Mouse (Mus musculus): ENCODE measurements around the gene Arhgef3. TPM values are rescaled to one million over a fixed set of nuclear protein-coding genes. Genes with fewer than 3 reads are reported as not detected.
A peak's percentile ranks its signal among the peaks of the same experiment; 100 is the strongest.

Gene Arhgef3
- total RNA-seq, 2 experiments from 2014 or later: 66.5 to 67.7 TPM

- DNase-seq (ENCODE audit: low spot score in 2 of 2): no peak
- intact Hi-C loops (cut with DNase I): no loop called here
These were observed 99.5 kb downstream of the Arhgef3 start for GRCm38 (mm10) chr14:27214232-27214631.

DNA sequence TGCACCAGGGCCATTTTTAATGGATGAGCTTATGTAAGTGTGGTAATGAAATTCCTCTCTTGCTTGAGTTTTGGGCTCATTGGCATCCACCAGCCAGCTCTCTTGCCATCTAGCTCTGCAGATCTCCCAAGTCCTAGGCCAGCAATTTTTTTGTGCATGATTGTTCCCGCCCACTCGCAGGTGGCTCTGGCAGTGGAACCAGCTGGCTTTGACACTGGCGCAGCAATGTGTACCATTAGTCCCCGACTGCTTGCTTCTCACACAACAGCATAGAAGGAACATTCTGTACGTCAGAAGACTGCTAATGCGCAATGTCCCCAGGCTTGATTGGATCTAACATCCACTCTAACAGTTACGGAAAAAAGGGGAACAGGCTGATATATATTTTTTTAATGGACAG, 105.0 kb downstream of the Arhgef3 start:
- intact Hi-C loops (cut with DNase I): no loop called here
- peak; percentile 71 to 85 for DNase-seq (ENCODE audit: low spot score in 2 of 2)

DNA sequence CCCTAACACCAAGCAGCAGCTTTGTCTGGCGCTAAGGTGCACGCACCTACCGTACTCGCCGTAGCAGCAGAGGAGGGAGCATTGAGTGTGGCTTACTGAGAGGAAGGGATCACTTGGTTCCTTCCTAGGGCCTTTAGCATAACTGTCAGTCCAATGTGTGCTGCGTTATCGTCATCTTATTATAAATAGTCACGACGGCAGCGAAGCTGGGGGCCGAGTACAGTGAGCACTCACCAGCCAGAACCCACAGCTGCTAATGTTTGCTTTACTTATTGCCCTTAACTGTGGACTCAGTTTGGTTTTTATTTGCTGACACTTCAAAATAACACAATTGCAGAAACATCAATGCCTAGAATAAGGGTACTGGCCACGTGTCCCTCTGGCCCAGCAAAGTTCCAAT, 105.6 kb downstream of the Arhgef3 start:
- no peak for DNase-seq (ENCODE audit: low spot score in 2 of 2)
- intact Hi-C loops (cut with DNase I): no loop called here

DNA sequence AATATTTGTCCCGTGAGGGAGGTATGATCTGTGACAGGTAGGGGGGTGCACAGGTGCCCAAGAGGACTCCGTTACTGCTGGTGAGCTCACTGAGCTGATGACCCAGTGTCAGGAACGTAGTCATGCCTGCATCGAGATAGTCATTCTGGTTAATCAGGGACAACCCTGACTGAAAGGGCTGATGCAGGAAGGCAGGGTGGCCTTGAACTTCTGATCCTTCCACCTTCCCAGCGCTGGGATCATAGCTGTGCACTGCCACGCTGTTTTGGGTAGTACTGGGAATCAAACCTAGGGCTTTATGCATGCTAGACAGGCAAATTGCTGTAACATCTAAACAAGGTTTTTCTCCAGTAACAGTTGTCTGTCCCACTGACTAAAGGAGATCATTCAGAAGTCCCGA, 109.9 kb downstream of the Arhgef3 start:
- intact Hi-C loops (cut with DNase I): no loop called here
- no peak for DNase-seq (ENCODE audit: low spot score in 2 of 2)

DNA sequence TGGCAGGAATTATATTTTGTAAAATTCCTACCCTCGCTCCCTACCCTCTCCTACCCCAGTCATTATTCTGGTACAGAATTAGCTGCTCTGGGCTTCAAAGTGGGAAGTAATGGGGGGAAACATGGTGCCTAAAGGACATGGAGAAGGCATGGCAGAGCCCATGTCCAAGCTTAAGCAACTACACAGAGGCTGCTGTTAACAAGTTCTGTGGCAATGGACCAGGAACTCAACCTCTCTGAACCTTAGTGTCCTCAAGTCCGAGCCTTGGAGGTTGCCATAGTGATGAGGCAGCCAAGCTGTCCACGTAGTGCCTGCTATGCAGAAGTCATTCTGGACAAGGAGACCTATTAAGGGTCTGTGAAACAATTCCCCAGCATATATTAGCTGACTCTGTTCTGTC, 111.6 kb downstream of the Arhgef3 start:
- intact Hi-C loops (cut with DNase I): no loop called here
- no peak for DNase-seq (ENCODE audit: low spot score in 2 of 2)

GRCm38 (mm10) chr14:27228288-27228687, 113.6 kb downstream of the Arhgef3 start:
- intact Hi-C loops (cut with DNase I): loop anchor here (2.0 kb wide), 1 partner anchor 41 kb away; no protein-coding TSS in a partner anchor

DNA sequence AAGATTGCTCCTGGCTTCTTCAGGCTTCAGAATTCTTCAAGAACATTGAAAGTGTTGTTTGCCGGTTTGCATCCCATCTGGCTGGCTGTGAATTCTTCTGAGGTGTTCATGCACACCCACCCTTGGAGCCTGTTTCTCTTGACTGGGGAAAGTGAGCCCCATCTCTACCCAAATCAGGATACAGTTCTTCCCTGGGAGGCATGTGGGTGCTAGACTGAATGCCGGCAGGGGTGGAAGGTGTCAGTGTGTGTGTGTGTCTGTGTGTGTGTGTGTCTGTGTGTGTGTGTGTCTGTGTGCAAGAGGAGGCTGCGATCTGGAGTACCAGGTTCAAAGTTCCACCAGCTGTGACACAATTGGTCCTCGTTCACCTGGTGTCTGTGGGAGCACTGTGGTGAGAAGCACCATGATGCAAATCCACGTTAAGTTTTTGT, 114.3 kb downstream of the Arhgef3 start:
- DNase-seq (ENCODE audit: low spot score in 2 of 2): peak; percentile 61 to 77
- intact Hi-C loops (cut with DNase I): loop anchor here (2.0 kb wide), 1 partner anchor 40 kb away; no protein-coding TSS in a partner anchor

More at GRCm38 (mm10) chr14:27228288-27228687, 113.6 kb downstream of the Arhgef3 start:
- peak in 1 of 2 experiments; percentile 45 for DNase-seq (ENCODE audit: low spot score in 2 of 2)

DNA sequence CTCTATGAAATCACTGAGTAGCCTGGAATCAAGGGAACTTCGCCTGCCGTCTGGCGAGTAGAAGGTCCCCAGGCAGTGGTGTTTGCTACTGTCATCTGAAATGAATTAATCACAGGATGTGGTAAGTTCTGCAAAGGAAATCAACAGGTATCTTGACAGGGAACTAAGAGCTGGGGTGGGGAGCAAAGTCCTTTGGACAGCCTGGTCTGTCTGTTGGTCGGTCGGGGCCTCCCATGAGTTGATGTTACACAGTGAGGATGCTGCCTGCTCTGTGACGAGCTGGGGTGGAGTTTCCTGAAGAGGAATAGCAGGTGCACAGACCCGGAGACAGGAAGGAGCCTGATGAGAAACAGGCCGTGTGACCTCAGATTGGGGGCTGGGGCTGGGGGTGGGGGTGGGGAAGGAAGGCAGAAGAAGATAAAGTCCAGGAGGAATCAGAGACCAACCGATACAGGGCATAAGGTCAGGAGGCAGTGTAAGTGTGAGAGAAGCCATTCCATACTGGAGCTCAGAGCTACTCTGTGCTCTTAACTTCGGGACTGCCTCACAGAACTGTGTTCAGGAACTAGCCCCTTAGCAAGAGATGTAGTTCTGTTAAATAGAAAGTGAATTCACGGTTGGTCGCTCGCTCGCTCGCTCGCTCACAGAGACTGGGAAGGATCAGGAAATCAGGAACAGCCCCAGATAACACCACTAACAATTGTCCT, 114.9 kb downstream of the Arhgef3 start:
- intact Hi-C loops (cut with DNase I): loop anchor here (2.0 kb wide), 1 partner anchor 39 kb away; no protein-coding TSS in a partner anchor

GRCm38 (mm10) chr14:27230262-27231022, 115.7 kb downstream of the Arhgef3 start:
- no peak for DNase-seq (ENCODE audit: low spot score in 2 of 2)
- intact Hi-C loops (cut with DNase I): no loop called here

More for the DNA sequence above, 114.9 kb downstream of the Arhgef3 start:
- no peak for DNase-seq (ENCODE audit: low spot score in 2 of 2)

DNA sequence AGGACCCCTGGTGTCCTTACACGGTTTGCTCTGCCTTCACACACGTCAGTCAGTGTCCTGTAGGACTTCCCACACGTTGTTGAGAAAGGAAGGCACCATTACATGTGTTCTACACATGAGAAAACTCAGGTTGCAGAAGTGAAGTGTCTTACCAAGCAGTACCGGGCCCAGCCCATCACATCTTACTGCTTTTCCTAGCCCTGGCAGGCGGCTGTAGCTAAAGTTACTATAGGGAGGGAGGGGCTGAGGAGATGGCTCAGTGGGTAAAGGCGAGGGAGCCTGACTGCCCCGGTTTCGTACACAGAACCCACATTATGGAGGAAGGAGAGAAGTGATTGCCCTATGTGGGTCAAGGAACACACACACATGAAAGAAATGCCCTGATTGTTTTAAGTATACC, 116.8 kb downstream of the Arhgef3 start:
- intact Hi-C loops (cut with DNase I): no loop called here

GRCm38 (mm10) chr14:27231974-27232780, 117.5 kb downstream of the Arhgef3 start:
- no peak for DNase-seq (ENCODE audit: low spot score in 2 of 2)
- intact Hi-C loops (cut with DNase I): no loop called here

More for the DNA sequence above, 116.8 kb downstream of the Arhgef3 start:
- DNase-seq (ENCODE audit: low spot score in 2 of 2): no peak

GRCm38 (mm10) chr14:27233056-27233455, 118.4 kb downstream of the Arhgef3 start:
- DNase-seq (ENCODE audit: low spot score in 2 of 2): no peak
- intact Hi-C loops (cut with DNase I): no loop called here

GRCm38 (mm10) chr14:27233656-27234055, 119.0 kb downstream of the Arhgef3 start:
- intact Hi-C loops (cut with DNase I): no loop called here
- DNase-seq (ENCODE audit: low spot score in 2 of 2): no peak

- DNase-seq (ENCODE audit: low spot score in 2 of 2): no peak
- intact Hi-C loops (cut with DNase I): no loop called here
These were observed 119.7 kb downstream of the Arhgef3 start for GRCm38 (mm10) chr14:27234270-27234840.

DNA sequence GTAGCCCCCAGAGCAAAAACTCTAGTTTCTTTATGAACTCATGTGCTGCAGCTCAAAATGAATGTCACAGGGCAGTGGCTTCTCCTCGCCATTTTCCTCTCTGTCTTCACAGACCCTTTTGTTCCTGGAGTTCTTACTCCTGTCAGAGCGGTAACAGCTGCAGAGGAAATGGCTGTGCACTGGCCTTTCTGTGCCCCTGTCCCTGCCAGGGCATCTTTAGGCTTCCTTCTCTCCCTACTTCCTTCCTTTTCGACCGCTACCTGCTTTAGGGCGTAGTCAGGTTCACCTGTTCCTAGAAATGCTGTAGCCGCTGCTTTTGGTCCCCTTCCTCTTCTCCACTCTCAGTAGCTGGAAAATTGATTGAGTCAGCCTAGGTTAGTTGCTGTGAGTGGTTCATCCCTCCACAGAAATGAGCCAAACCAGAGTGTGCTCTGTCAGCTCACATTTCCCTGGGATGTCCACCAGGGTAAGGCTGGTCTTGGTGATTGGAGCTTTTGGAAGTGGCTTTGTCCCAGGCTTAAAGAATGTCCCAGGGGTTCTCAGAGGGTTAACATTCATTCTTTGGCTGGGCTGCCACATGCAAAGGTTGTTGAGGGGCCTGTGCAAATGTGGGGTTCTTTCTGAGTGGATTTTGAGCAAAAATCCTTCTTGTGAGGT, 121.3 kb downstream of the Arhgef3 start:
- DNase-seq (ENCODE audit: low spot score in 2 of 2): no peak
- intact Hi-C loops (cut with DNase I): no loop called here

GRCm38 (mm10) chr14:27237522-27238187, 123.0 kb downstream of the Arhgef3 start:
- intact Hi-C loops (cut with DNase I): no loop called here
- DNase-seq (ENCODE audit: low spot score in 2 of 2): no peak

GRCm38 (mm10) chr14:27238600-27239118, 124.0 kb downstream of the Arhgef3 start:
- DNase-seq (ENCODE audit: low spot score in 2 of 2): no peak
- intact Hi-C loops (cut with DNase I): no loop called here

DNA sequence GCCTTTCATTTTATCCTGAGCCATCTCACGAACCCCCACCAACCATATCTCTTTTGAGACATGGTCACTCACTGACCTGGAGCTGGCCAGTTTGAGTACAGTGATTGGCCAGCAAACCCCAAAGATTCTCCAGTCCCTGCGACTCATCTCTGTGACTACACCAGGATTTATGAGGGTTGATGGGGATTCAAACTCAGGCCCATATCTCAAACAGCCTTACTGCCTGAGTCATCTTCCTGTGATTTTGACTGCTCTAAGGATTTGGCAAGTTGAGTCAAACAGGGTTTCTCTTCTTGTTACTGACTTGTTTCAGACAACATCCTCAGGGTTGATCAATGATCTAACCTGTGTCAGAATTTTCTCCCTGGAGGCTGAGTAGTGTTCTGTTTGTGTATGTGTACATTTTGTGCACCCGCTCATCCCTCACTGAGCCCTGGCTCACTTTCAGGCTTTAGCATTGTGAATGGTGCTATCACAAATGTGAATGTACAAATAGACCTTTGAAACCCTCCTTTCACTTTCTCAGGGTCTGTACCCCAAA, 124.9 kb downstream of the Arhgef3 start:
- intact Hi-C loops (cut with DNase I): no loop called here

More for the DNA sequence above, 124.9 kb downstream of the Arhgef3 start:
- DNase-seq (ENCODE audit: low spot score in 2 of 2): no peak
